Mouse (Mus musculus): Measurements from ENCODE around the gene Sac3d1. TPM values are rescaled to one million over a fixed set of nuclear protein-coding genes. Genes with fewer than 3 reads are reported as not detected.
A peak's percentile ranks its signal among the peaks of the same experiment; 100 is the strongest.
"Not testable (repeated sequence)": the region's sequence is repeated elsewhere in the genome, so short reads cannot be mapped to it uniquely, and the experiment has no call there.

The Sac3d1 gene
- total and polyA plus RNA-seq, 2 experiments from 2014 or later = 53.1 to 73.1 TPM

GRCm38 (mm10) chr19:6132171-6132827 is 13.8 kb upstream of the Sac3d1 start:
- peaks cover 26% of the 10 kb centered on the region for H3K36me3 ChIP-seq (ENCODE audit: insufficient read depth, low read length)
- DNase-seq (ENCODE audit: low spot score) (no peak), ATAC-seq (ENCODE audit: low FRiP score) (no peak)
- no peak overlapping the region for H3K9ac ChIP-seq (replicated peaks; ENCODE audit: low read length, poor library complexity, severe bottlenecking)
- no peak overlapping the region for H3K4me3 ChIP-seq (ENCODE audit: low read depth, low read length)
- 80% methylated on average over 7 of the region's 7 CpGs for WGBS
- H3K4me2 ChIP-seq (ENCODE audit: low read depth, low read length, poor library complexity, severe bottlenecking) = no peak overlapping the region
- no peak overlapping the region for H3K27ac ChIP-seq (ENCODE audit: low read depth, low read length)
- TF ChIP-seq CTCF (IDR thresholded peaks at IDR 0.05) = no peak
- no peaks in the 10 kb centered on the region for H3K27me3 ChIP-seq (ENCODE audit: insufficient read depth, low read length)
- no peaks in the 10 kb centered on the region for H3K4me1 ChIP-seq (ENCODE audit: insufficient read depth, low read length)
- H3K9me3 ChIP-seq (ENCODE audit: low read length) = no peaks in the 10 kb centered on the region

- H3K4me3 ChIP-seq (ENCODE audit: low read depth, low read length); H3K27me3 ChIP-seq (ENCODE audit: insufficient read depth, low read length); H3K9me3 ChIP-seq (ENCODE audit: low read length); H3K27ac ChIP-seq (ENCODE audit: low read depth, low read length); DNase-seq (ENCODE audit: low spot score); H3K4me1 ChIP-seq (ENCODE audit: insufficient read depth, low read length); H3K4me2 ChIP-seq (ENCODE audit: low read depth, low read length, poor library complexity, severe bottlenecking); H3K9ac ChIP-seq (replicated peaks; ENCODE audit: low read length, poor library complexity, severe bottlenecking); ATAC-seq (ENCODE audit: low FRiP score): not testable (repeated sequence)
- 76% methylated on average over 7 of the region's 7 CpGs for WGBS
- peaks cover 15% of the 10 kb centered on the region for H3K36me3 ChIP-seq (ENCODE audit: insufficient read depth, low read length)
Measured at GRCm38 (mm10) chr19:6130414-6131128, 12.1 kb upstream of the Sac3d1 start.

- peak; percentile 27 for TF ChIP-seq CTCF (IDR thresholded peaks at IDR 0.05)
- Histone ChIP-seq H3K27ac (ENCODE audit: low read depth, low read length) (peak within 1 kb of the TSS; percentile 93), H3K4me3 (ENCODE audit: low read depth, low read length) (peak within 1 kb of the TSS; percentile 50), H3K9ac (replicated peaks; ENCODE audit: low read length, poor library complexity, severe bottlenecking) (peak within 1 kb of the TSS; percentile 57), H3K36me3 (ENCODE audit: insufficient read depth, low read length) (no peaks in the 10 kb centered on the region), H3K4me2 (ENCODE audit: low read depth, low read length, poor library complexity, severe bottlenecking) (peak within 1 kb of the TSS; percentile 51), H3K4me1 (ENCODE audit: insufficient read depth, low read length) (no peaks in the 10 kb centered on the region), H3K9me3 (ENCODE audit: low read length) (no peaks in the 10 kb centered on the region), H3K27me3 (ENCODE audit: insufficient read depth, low read length) (no peaks in the 10 kb centered on the region)
- ATAC-seq (ENCODE audit: low FRiP score) (peak; percentile 94), DNase-seq (ENCODE audit: low spot score) (peak; percentile 97)
- WGBS = under 1% methylated on average over 32 of the region's 32 CpGs
Measured at GRCm38 (mm10) chr19:6127760-6128341, 9.4 kb upstream of the Sac3d1 start, which contains the start of gene Snx15. Gene Snx15 (minus strand): TSS chr19:6128304.

DNA sequence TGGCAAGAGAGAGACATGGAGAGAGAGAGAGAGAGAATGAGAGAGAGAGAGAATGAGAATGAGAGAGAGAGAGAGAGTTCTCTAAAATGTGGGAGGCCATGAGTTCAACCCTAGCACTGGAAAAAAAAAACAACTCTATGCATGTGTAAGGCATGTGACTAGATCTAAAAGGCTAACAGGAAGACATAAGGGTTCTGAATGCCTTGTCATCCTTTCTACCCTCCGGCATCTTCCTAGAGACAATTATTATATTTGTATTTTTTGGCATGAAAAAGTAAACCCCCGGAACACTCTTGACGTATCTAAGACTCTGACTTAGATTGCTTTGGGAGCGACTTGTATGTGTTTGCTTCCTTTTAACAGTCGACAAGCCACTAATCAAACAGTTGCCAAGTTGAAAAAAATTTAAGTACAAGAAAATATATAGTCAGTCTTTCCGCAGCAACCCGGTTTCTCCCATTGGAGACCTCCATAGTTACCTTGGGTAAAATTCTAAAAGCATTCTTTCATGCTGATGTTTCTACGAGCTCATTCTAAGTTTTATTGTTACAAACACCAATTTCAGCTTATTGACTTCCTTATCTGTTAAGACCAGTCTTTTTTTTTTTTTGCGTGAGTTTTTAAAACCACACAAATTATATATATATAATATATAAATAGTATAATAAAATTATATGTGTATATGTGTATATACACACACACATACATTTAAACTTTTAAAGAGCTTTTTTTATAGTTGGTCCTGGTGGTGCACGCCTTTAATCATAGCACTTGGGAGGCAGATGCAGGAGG is 8.5 kb upstream of the Sac3d1 start:
- 0 out of 2 replicates have a peak, but pooled peaks cover under 1% of the 10 kb centered on the region for H3K36me3 ChIP-seq (ENCODE audit: insufficient read depth, low read length)
- no peaks in the 10 kb centered on the region for H3K27me3 ChIP-seq (ENCODE audit: insufficient read depth, low read length)
- DNase-seq (ENCODE audit: low spot score) = no peak
- H3K4me3 ChIP-seq (ENCODE audit: low read depth, low read length) = peak overlapping the region; percentile 50
- H3K9ac ChIP-seq (replicated peaks; ENCODE audit: low read length, poor library complexity, severe bottlenecking) = no peak overlapping the region
- TF ChIP-seq CTCF (IDR thresholded peaks at IDR 0.05) = no peak
- WGBS = 76% methylated on average over 10 of the region's 10 CpGs
- peak overlapping the region; percentile 51 for H3K4me2 ChIP-seq (ENCODE audit: low read depth, low read length, poor library complexity, severe bottlenecking)
- ATAC-seq (ENCODE audit: low FRiP score) = no peak
- no peaks in the 10 kb centered on the region for H3K9me3 ChIP-seq (ENCODE audit: low read length)
- no peaks in the 10 kb centered on the region for H3K4me1 ChIP-seq (ENCODE audit: insufficient read depth, low read length)
- H3K27ac ChIP-seq (ENCODE audit: low read depth, low read length) = no peak overlapping the region

- no peaks in the 10 kb centered on the region for H3K27me3 ChIP-seq (ENCODE audit: insufficient read depth, low read length)
- DNase-seq (ENCODE audit: low spot score) (peak; percentile 52), ATAC-seq (ENCODE audit: low FRiP score) (no peak)
- no peak overlapping the region for H3K27ac ChIP-seq (ENCODE audit: low read depth, low read length)
- peaks cover 7% of the 10 kb centered on the region for H3K36me3 ChIP-seq (ENCODE audit: insufficient read depth, low read length)
- H3K9me3 ChIP-seq (ENCODE audit: low read length) = no peaks in the 10 kb centered on the region
- TF ChIP-seq CTCF (IDR thresholded peaks at IDR 0.05) = peak; percentile 75
- 26% methylated on average over 4 of the region's 4 CpGs for WGBS
- no peak overlapping the region for H3K4me2 ChIP-seq (ENCODE audit: low read depth, low read length, poor library complexity, severe bottlenecking)
- no peak overlapping the region for H3K4me3 ChIP-seq (ENCODE audit: low read depth, low read length)
- H3K9ac ChIP-seq (replicated peaks; ENCODE audit: low read length, poor library complexity, severe bottlenecking) = no peak overlapping the region
- H3K4me1 ChIP-seq (ENCODE audit: insufficient read depth, low read length) = no peaks in the 10 kb centered on the region
Measured at GRCm38 (mm10) chr19:6126289-6126688, 7.8 kb upstream of the Sac3d1 start.

Measured in midbrain, postnatal 0 days (tissue).